Mouse (Mus musculus): ENCODE results near the gene Rasgef1a. TPM values are rescaled to one million over a fixed set of nuclear protein-coding genes. Genes with fewer than 3 reads are reported as not detected.

Rasgef1a gene
- polyA plus RNA-seq, 1 experiment: 1.1 TPM

DNA sequence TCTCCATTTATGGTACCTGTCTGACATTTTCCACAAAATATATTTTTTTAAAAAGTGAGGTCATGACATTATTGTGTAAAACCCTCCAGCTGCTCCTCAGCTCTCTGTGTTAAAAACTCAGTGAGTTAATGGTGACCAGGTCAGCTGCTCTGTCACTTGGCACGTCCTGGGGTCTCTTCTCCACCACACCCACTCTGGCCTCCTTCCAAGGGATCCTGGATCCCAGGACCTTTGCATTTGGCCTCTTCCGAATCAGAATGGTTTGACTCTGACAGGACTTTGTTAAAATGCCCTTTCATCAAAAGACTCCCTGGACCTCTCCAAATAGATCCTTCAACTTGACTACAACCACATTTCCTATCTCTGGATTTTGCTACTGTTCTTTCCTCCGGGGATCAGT is 982 bp upstream of the Rasgef1a start:
- H3K36me3 ChIP-seq (ENCODE audit: control insufficient read depth, insufficient read depth, low read length): no peaks in the 10 kb centered on the region
- DNase-seq: no peak
- 75% methylated on average over 3 of the region's 3 CpGs for WGBS
- H3K4me3 ChIP-seq (ENCODE audit: control insufficient read depth, insufficient read depth, low read length): no peak overlapping the region
- no peaks in the 10 kb centered on the region; the same call in 1 of the 2 replicates for H3K27me3 ChIP-seq (ENCODE audit: control insufficient read depth, insufficient read depth, low read length)
- no peaks in the 10 kb centered on the region; the same call in 1 of the 2 replicates for H3K4me1 ChIP-seq (replicated peaks; ENCODE audit: control insufficient read depth, insufficient read depth, low read length)
- no peak overlapping the region for H3K27ac ChIP-seq (ENCODE audit: control insufficient read depth, insufficient read depth, low read length)
- TF ChIP-seq POLR2A (IDR thresholded peaks at IDR 0.05; ENCODE audit: control insufficient read depth, extremely low read depth, insufficient read depth, low read length, poor library complexity) (no peak), CTCF (IDR thresholded peaks at IDR 0.05; ENCODE audit: borderline replicate concordance, control insufficient read depth, extremely low read depth, insufficient read depth, low read length, poor library complexity) (no peak)

DNA sequence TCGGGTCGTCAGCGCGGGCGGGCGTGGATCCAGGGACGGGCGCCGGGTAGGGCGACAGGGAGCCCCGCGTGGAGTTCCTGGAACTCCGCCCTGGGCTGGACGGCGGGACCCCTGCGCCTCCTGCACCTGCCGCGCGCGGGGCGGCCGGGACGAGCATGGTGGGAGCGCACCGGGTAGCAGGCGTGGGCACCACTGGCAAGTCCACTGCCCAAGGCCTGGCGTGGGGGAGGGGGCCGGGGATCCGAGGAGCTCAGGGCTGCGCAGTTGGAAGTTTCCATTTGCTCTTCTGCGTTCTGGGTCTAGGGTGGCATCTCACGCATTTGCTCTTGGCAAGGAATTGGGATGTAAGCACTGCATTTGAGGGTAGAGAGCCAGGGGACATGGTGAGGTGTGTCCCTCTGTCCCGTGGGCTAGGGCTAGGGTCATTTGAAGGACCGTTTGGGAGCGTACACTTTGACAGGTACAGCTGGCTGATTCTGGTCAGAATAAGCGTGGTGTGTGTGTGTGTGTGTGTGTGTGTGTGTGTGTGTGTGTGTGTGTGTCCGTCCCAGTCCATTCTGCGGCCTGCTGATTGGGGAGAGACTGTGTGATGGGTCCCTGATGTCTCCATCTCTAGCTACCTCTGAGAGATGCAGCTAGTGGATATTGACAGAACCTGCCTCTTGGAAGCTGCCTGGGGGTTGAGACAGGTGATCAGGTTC is 528 bp downstream of the Rasgef1a start:
- Histone ChIP-seq H3K27me3 (ENCODE audit: control insufficient read depth, insufficient read depth, low read length) (no peaks in the 10 kb centered on the region; the same call in 1 of the 2 replicates), H3K4me1 (replicated peaks; ENCODE audit: control insufficient read depth, insufficient read depth, low read length) (no peaks in the 10 kb centered on the region; the same call in 1 of the 2 replicates), H3K36me3 (ENCODE audit: control insufficient read depth, insufficient read depth, low read length) (no peaks in the 10 kb centered on the region), H3K4me3 (ENCODE audit: control insufficient read depth, insufficient read depth, low read length) (no peak overlapping the region), H3K27ac (ENCODE audit: control insufficient read depth, insufficient read depth, low read length) (no peak overlapping the region)
- no peak for TF ChIP-seq POLR2A (IDR thresholded peaks at IDR 0.05; ENCODE audit: control insufficient read depth, extremely low read depth, insufficient read depth, low read length, poor library complexity)
- no peak for TF ChIP-seq CTCF (IDR thresholded peaks at IDR 0.05; ENCODE audit: borderline replicate concordance, control insufficient read depth, extremely low read depth, insufficient read depth, low read length, poor library complexity)
- no peak for DNase-seq
- 17% methylated on average over 36 of the region's 38 CpGs for WGBS

DNA sequence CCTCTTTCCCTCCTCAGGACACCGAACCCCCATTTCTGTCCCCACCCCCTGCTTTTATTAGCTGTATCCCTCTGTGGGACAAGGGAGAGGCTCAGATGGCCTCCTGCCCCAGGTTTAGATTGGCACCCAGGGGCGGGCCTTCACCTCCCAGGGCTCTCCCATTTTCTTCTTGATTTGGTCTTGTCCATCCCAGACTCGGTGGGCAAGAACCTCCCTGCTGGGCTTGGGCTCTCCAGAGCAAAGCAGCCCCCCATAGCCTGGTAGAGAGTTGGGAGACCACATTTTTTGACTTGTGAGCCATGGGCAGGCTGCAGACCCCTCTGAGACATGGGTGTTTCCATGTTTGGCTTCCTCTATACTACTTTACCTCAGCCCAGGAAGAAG is 1.1 kb downstream of the Rasgef1a start:
- Histone ChIP-seq H3K27me3 (ENCODE audit: control insufficient read depth, insufficient read depth, low read length) (no peaks in the 10 kb centered on the region; the same call in 1 of the 2 replicates), H3K4me1 (replicated peaks; ENCODE audit: control insufficient read depth, insufficient read depth, low read length) (no peaks in the 10 kb centered on the region; the same call in 1 of the 2 replicates), H3K36me3 (ENCODE audit: control insufficient read depth, insufficient read depth, low read length) (no peaks in the 10 kb centered on the region), H3K27ac (ENCODE audit: control insufficient read depth, insufficient read depth, low read length) (no peak overlapping the region), H3K4me3 (ENCODE audit: control insufficient read depth, insufficient read depth, low read length) (no peak overlapping the region)
- 79% methylated on average over 3 of the region's 3 CpGs for WGBS
- TF ChIP-seq CTCF (IDR thresholded peaks at IDR 0.05; ENCODE audit: borderline replicate concordance, control insufficient read depth, extremely low read depth, insufficient read depth, low read length, poor library complexity) (no peak), POLR2A (IDR thresholded peaks at IDR 0.05; ENCODE audit: control insufficient read depth, extremely low read depth, insufficient read depth, low read length, poor library complexity) (no peak)
- no peak for DNase-seq

DNA sequence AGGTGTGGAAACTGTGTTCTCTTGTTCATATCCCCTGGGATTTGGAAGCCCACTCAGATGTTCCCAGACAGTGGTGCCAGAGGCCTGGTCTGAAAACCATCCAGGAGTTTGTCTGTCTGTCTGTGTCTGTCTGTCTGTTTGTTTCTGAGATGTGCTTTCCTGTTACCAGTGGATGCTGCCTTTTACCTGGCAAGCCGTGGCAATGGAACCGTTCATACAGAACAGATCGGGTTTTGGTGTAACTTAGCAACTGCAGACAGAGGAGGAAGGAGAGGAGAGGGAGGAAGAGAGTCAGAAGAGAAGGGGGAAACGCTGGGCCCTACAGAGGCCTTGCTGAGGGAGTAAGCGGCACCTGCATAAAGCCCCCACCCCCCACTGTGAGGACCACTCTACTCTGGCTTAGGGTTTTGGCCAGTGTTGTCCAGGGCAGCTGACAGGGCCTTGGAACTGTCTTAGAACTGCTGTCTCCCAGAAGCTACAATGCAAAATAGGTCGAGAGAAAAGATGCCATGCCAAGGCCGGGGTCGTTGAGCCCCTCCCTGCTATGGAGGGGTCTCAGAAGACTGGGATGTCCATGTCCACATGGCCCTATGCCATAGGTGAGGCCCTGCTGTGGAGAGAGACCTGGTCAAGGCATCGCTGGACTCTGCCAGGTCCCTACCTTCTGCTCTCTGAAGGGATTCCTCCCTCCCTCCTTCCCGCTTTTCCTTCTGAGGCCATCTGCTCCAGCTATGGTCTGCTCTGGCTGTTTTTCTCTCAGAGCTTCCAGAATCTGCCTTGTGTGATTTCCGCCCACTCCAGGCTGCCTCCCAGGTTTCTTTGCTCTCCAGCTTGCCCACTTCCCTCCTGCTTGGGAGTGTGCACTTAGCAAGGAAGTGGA is 2.0 kb downstream of the Rasgef1a start:
- no peak for TF ChIP-seq CTCF (IDR thresholded peaks at IDR 0.05; ENCODE audit: borderline replicate concordance, control insufficient read depth, extremely low read depth, insufficient read depth, low read length, poor library complexity)
- no peak for TF ChIP-seq POLR2A (IDR thresholded peaks at IDR 0.05; ENCODE audit: control insufficient read depth, extremely low read depth, insufficient read depth, low read length, poor library complexity)
- Histone ChIP-seq H3K4me1 (replicated peaks; ENCODE audit: control insufficient read depth, insufficient read depth, low read length) (no peaks in the 10 kb centered on the region; the same call in 1 of the 2 replicates), H3K27ac (ENCODE audit: control insufficient read depth, insufficient read depth, low read length) (no peak overlapping the region), H3K36me3 (ENCODE audit: control insufficient read depth, insufficient read depth, low read length) (no peaks in the 10 kb centered on the region), H3K4me3 (ENCODE audit: control insufficient read depth, insufficient read depth, low read length) (no peak overlapping the region), H3K27me3 (ENCODE audit: control insufficient read depth, insufficient read depth, low read length) (no peaks in the 10 kb centered on the region; the same call in 1 of the 2 replicates)
- DNase-seq: no peak
- 64% methylated on average over 11 of the region's 11 CpGs for WGBS

DNA sequence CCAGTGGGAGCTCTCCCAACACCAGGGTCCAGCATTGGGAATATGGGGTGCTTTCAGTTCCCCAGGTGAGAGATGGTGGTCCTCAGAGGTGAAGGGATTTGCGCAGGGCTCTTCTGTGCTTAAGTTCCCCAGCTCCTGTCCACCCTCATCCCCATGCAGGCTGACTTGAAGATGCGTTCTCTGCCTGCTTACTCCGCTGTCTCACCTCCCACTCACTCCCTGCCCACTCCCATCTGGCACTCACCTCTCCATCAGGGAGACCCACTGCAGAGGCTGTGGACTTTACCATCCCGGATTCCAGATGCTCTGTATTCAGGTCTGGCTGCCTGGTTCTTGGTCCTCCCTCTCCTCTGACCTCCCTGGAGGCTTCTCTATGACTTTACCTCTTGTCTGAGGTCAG is 3.6 kb downstream of the Rasgef1a start:
- TF ChIP-seq POLR2A (IDR thresholded peaks at IDR 0.05; ENCODE audit: control insufficient read depth, extremely low read depth, insufficient read depth, low read length, poor library complexity) (no peak), CTCF (IDR thresholded peaks at IDR 0.05; ENCODE audit: borderline replicate concordance, control insufficient read depth, extremely low read depth, insufficient read depth, low read length, poor library complexity) (no peak)
- 71% methylated on average over 4 of the region's 4 CpGs for WGBS
- no peaks in the 10 kb centered on the region for H3K36me3 ChIP-seq (ENCODE audit: control insufficient read depth, insufficient read depth, low read length)
- no peak for DNase-seq
- no peak overlapping the region for H3K4me3 ChIP-seq (ENCODE audit: control insufficient read depth, insufficient read depth, low read length)
- H3K27ac ChIP-seq (ENCODE audit: control insufficient read depth, insufficient read depth, low read length): no peak overlapping the region
- no peaks in the 10 kb centered on the region; the same call in 1 of the 2 replicates for H3K27me3 ChIP-seq (ENCODE audit: control insufficient read depth, insufficient read depth, low read length)
- H3K4me1 ChIP-seq (replicated peaks; ENCODE audit: control insufficient read depth, insufficient read depth, low read length): no peaks in the 10 kb centered on the region; the same call in 1 of the 2 replicates

DNA sequence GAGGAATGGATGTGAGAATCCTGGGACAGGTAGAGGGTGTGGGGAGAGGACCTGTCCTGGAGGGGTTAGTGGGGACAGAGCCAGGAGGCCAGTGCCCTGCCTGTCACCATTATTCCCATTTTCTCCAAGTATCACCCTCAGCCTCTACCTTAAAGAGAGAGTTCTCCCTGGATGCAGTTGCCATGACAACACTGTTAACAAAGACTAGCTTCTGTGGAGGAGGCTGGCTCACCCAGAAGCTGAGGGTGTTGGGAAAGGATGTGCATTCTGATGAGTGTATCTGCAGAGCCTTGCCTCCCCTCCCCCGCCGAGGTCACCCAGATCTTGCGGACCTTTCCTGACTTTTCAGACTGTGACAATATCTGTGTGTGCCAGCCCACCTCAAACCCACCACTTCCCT is 4.7 kb downstream of the Rasgef1a start:
- no peak for TF ChIP-seq CTCF (IDR thresholded peaks at IDR 0.05; ENCODE audit: borderline replicate concordance, control insufficient read depth, extremely low read depth, insufficient read depth, low read length, poor library complexity)
- TF ChIP-seq POLR2A (IDR thresholded peaks at IDR 0.05; ENCODE audit: control insufficient read depth, extremely low read depth, insufficient read depth, low read length, poor library complexity): no peak
- no peak overlapping the region for H3K27ac ChIP-seq (ENCODE audit: control insufficient read depth, insufficient read depth, low read length)
- no peaks in the 10 kb centered on the region for H3K36me3 ChIP-seq (ENCODE audit: control insufficient read depth, insufficient read depth, low read length)
- no peaks in the 10 kb centered on the region; the same call in 1 of the 2 replicates for H3K27me3 ChIP-seq (ENCODE audit: control insufficient read depth, insufficient read depth, low read length)
- no peak overlapping the region for H3K4me3 ChIP-seq (ENCODE audit: control insufficient read depth, insufficient read depth, low read length)
- DNase-seq: no peak
- no peaks in the 10 kb centered on the region; the same call in 1 of the 2 replicates for H3K4me1 ChIP-seq (replicated peaks; ENCODE audit: control insufficient read depth, insufficient read depth, low read length)
- 73% methylated on average over 3 of the region's 3 CpGs for WGBS
